Mouse (Mus musculus) right cerebral cortex, postnatal 10 days (tissue): ENCODE measurements around the gene Myrip.
"Not testable (repeated sequence)": the region's sequence is repeated elsewhere in the genome, so short reads cannot be mapped to it uniquely, and the experiment has no call there.

Experiments
- DNase-seq, 2 experiments: peaks; one replicate each; pipeline ENCODE4 v3.0.0; 2021; ENCODE audit warnings: low spot score in 2 of 2

Myrip gene

DNA sequence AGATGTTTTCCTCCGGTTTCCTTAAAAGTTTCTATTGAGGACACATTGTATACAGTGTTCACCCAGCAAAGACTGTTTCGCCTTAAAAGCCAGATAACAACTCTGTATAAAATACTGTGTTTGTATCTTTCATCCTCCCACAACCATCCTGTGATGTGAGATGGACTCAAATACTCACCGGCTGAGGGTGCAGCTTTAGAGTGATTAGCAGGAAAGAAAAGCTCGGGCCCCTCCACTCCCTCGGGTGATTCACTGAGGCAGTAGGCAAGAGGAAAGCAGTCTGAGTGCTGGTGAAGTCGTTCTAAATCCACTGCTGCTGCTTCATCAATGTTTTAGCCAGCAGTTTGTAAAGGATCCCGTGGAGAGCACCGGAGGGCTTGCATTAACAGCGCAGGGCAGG lies 93.9 kb downstream of the Myrip start:
- no peak for DNase-seq

DNA sequence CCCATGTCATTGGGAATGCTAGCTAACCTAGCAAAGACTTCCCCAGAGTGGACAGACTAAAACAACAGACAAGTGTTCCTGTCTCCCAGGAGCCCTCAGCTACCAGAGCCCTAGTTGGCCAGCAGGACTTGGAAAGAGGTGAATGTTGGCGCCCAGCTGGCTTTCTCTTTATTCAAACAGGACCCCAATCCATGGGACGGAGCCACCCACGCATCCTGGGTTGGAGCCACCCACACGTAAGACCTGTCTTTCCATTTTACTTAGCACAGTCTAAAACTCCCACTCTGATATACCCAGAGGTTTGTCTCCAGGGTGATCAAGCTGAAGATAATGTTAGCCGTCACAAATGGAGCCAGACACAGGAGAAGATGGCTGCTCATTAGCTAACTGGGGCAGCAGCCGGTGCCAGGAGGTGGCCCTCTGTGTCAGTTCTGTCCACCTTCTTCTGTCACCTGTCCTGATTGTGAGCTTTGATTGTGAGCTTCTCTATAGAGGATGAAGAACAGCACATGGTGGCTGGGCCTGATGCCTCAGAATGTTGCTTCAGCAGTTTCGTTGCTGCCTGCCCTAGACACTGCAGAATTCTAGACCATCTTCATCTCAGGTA lies 95.4 kb downstream of the Myrip start:
- DNase-seq = peak; percentile 73

DNA sequence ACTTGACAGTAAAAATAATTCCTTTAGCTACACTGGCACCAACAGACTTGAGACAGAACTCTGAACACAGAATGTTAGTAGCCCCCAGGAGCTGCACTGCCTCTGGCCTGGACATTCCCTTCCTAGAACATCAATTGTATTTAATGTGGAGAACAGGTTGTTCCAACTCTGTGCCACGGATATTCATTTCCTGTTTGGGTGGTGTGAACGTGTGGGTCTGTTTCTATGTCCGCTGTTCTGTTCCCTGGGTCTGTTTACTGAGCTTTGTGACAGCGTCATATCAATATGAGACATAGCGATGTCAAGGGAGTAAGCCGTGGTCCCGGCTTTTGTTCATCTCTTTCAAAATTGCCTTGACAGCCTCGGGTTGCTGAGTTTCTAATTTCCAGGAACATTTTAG lies 97.0 kb downstream of the Myrip start:
- DNase-seq = no peak

DNA sequence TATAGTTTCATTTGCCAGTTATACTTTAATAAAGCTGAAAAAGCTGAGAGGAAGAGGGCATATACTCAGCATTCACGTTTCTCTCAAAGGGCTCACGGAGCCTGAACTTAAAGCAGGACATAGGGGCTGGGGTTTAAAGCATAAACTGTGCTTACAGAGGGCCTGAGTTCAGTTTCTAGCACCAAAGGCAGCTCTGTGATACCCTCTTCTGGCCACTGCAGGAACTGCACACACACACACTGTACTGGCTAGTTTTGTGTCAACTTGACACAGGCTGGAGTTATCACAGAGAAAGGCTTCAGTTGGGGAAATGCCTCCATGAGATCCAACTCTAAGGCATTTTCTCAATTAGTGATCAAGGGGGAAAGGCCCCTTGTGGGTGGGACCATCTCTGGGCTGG lies 98.2 kb downstream of the Myrip start:
- DNase-seq = not testable (repeated sequence)

DNA sequence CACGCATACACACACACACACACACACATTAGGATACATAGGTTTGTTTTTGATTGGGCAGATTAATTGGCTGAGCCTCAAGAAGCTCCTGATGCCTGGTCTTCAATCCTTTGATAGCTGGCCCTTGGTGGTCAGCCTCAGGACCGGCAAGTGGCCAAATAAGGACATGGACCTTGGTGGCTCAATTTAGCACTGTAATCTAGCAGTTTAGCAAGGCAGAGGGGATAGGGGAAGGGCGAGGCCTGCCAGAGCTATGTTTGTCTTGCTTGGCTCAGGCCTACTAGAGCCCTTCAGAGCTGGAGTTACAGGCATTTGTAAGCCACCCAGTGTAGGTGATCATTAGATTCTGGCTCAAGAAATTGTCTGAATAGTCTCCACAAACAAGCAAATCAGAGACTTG lies 101.1 kb downstream of the Myrip start:
- no peak for DNase-seq

DNA sequence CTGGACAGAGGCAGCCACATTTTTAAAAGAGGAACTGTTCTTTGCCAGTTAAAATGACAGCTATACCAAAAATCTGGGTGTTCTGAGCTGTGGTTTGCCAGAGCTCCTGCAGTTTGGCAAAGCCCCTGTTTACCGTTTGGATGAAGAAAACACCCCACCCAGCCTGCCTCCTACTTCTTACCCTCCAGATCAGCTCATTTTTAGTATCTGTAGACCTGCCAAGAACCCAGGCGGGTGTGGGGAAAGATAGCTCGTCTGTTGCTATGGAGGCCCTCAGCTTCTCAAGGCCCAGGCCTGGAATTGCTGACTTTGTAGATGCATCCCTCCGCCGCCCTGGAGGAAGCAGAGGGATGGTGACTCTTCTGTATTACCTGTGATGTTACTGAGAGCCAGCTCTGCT lies 102.3 kb downstream of the Myrip start:
- DNase-seq = peak; percentile 79 to 83

DNA sequence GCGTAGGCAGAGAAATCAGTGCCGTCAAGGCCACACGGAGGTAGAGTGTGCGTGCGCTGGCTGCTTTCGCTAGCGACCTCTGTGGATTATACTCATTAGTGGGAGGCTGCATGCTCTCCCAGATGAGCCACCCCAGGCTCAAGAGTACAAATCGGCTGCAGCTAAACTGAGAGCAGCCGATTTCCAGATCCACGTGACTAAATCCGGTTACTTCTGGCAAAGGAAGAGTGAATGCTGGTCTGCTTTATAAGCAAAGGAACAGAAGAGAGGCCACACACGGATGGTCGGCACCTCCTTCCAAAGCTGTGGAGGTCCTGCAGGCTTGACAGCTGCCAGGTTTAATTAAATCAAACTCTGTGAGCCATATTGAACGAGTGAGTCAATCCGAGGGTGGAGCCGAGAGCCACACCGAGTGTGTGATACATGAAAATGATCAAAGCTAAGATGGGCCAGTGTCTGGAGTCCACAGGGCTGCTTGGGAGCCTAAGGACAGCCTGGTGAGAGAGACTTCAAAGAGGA lies 108.4 kb downstream of the Myrip start:
- no peak for DNase-seq

DNA sequence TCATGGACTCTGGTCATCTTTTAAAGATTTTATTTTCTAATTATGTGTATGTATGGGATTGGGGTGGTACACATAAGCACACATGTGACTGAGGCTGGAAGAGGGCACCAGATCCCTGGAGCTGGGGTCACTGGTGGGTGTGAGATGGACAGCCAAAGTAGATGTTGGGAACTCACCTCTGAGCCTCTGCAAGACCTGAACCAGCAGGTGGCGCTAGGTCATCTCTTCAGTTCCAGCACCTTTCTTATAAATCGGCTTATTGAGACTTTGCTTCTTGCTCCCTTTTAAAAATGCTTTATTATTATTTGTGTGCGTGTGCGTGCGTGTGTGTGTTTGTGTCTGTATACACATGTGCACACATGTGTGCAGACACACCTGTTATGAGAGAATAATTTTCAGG lies 109.1 kb downstream of the Myrip start:
- DNase-seq = peak in 1 of 2 experiments; percentile 75

DNA sequence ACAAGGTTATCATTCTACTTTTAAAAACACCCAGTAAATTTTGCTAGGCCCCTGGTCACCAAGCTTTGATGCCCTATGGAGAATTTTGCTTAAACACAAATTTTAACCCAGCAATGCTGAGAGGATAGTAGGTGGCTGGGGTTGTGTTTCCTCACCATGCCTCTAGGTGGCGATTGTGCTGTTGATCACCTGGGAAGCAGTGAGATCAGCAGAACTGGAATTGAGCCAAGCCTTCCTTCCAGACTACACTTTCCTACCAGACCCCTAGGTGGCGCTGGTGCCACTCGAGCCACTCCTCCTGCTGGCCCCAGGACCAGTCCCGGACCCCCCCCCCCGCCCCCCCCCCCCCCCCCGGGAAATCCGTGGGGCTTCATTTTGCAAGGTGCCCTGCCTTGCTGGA lies 114.2 kb downstream of the Myrip start:
- DNase-seq = peak; percentile 83 to 84

DNA sequence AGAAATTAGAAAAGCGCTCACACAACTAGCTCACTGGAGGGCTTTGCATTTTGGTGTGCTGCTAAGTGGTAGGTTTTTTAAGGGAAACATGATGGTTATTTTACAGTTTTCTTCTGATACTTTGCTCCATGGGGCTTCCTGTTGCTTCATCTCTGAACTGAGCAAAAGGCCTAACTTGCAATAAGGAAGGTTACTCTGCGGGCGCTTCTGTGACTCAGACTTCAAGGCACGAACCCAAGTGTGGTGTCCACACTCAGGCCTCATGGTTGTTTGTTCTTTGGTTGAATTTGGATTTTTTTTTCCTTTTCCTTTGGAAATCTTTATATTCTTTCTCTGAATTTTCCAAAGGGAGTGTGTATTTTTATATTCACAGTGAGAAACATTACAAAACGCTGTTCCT lies 114.8 kb downstream of the Myrip start:
- no peak for DNase-seq

DNA sequence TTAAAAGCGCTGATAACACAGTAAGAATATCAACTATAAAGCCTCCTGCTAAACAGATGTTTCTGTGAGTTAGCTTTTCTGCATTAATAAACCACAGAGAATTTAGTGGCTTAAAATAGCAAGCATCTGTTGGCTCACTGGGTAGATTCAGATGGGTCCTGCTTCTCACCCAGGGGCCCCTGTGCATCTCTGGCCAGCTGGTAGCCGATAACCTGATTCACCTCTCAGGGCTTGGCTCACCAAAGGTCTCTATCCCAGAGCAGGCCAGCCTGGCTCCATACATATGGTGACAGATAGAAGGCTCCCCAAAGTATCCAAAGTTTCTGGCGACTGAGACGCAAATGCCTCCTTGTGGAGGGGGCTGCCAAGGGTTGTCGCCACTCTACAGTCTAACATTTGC lies 115.4 kb downstream of the Myrip start:
- DNase-seq = no peak

DNA sequence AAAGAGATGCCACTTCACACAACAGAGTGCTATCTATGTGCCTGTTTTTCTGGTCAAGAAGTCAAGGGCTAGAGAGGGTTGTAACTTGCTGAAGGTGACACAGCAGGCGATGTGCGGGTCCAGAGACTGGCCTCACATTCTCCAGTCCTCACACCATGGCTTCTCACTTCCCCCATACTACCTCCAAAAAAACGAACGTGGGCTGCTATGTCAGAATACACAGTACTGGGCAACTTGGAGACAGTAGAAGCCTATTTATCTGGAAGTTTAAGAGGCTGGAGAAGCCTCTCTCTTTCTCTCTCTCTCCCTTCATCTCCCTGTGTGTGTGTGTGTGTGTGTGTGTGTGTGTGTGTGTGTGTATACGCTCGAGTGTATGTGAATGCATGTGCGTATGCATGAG lies 117.3 kb downstream of the Myrip start:
- DNase-seq = no peak

DNA sequence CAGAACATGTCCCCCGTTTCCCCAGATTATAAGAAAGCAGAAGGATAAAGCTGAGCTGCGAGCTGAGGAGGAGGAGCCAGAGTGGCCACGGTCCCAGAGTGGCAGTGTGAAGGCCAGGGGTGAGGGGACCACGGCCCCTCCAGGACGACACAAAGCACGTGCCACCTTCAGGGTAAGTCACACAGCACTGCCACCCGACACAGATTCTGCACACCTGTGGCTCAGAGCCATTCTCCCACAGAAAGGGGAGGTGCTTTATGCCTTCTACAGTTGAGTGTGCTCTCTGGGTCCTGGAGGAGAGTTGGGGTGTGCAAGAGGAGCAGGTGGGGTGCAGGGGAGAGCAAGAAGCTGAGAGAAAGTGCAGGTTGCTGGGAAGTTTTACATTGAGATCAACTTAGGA lies 123.3 kb downstream of the Myrip start:
- no peak for DNase-seq

DNA sequence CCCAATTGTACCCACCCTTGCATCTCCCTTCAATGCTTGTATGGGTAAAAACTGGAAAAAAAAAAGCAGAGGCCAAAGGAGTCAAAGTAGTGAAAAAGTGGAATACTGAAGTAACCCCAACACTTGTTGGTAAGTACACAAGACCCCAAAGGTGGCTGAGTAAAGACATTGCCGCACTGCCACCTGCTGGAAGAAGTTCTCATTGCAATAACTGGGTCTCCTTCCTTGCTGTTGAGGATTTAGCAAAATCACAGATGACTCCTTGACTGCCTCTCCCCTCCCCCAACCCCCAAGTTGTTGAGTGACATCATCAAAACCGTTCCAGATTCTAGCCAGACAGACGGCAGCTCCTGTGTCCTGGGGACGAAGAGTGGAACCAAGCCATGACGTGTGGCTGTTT lies 124.5 kb downstream of the Myrip start:
- peak; percentile 80 to 85 for DNase-seq

DNA sequence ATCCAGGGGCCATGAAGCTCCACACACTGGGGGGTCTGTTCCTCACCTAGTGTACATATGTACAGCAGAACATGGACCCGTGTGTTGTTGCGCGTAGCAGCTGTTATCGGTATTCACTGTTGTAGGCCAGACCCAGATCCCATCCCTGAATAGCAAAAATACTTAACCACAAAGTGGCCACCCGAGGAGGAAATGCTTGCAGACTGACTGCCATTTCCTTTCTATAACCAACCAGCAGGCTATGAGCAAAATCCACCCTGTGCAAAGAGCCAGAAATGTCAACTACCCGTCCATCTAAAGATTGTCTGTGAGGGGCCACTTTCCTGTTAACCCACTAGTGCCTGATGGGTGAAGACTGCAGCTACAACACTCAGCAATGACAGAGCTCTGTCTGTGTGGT lies 126.9 kb downstream of the Myrip start:
- no peak for DNase-seq

DNA sequence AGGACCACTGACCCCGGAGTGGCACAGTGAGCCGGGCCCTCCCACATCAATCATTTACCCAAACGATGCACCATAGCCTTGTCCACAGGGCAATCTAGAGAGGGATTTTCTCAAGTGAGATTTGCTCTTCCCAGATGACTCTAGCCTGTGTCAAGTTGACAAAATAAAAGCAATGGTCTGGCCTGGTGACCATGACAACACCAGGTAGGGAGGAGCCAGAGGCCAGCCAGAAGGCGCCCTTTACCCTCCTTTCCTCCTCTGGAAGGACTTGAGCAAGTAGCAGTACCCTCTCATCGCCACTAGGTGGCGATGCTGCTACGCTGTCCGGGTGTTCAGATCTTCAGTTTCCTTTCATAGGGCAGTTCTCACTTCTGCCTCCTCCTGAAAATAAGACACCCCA lies 132.4 kb downstream of the Myrip start:
- DNase-seq = peak; percentile 73 to 78

DNA sequence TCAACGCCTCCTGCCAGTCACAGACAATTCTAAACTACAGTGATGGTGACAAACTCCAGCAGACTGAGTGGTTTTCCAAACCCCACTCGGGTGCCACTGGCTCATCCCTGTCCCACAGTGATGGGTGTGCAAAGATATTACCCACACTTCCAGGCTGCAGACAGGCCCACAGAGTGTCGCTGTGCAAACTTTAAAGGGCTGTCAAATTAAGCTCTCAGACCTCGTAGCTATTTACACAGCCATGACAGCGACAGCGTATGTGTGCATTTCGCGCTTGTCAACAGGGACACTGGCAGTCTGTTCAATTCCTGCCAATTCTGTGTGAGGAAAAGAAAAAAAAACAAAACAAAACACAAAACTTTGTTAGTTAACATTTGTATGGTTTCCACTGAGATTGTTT lies 134.5 kb downstream of the Myrip start:
- no peak for DNase-seq

DNA sequence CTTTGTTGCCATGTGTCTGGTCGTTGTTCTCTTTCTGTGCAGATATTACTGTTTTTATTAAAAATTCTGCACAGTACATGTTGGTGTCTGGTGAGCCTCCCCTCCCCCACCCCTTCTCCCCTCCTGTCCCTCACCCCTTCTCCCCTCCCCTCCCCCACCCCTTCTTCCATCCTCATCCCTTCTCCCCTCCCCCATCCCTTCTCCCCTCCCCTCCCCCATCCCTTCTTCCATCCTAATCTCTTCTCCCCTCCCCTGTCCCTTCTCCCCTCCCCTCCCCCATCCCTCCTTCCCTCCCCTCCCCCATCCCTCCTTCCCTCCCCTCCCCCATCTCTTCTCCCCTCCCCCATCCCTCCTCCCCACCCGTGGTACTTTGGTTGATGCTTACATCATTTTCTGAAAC lies 135.5 kb downstream of the Myrip start:
- no peak for DNase-seq

DNA sequence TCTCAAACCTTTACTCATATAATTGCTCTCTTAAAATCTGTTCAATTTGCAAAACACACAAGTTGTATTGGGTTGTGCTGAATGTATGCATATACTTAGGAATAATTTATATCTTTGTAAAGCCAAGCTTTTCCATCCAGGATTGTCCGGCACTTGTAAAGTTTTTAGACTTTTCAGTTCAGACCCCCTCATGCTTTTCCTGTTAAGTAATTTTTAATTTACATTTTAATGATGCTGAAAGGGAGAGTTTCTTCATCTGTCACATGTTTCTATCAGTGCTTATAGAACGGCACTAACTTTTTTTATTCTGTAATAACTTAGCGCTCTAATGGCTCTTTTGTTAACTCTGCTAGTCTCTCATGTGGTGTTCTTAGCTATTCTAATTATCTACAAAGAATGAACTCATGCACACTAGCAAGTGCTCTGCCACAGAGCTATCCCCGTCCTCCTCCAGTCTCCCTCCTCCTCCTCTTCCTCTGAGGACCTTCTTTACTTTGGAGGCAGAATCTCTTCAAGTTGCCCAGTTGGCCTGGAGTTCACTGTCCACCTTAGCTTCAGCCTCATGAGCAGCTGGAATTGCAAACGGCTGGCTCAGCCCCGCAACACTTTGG lies 136.1 kb downstream of the Myrip start:
- no peak for DNase-seq

DNA sequence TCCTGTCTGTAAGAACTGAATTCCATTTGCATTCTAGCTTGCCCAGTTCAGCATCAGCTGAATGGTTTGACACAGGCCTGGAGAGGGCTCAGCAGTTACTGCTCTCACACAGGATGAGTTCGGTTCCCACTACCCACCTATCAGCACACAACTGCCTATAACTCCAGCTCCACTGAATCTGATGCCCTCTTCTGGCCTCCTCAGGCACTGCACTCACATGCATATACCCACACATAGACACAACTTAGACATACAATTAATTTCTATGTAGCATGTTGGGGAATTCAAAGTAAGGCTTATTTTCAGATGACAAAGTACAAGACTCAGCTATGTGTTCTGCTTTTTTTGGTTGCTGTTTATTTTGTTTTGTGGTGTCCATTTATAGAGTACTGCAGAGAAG lies 137.0 kb downstream of the Myrip start:
- no peak for DNase-seq

DNA sequence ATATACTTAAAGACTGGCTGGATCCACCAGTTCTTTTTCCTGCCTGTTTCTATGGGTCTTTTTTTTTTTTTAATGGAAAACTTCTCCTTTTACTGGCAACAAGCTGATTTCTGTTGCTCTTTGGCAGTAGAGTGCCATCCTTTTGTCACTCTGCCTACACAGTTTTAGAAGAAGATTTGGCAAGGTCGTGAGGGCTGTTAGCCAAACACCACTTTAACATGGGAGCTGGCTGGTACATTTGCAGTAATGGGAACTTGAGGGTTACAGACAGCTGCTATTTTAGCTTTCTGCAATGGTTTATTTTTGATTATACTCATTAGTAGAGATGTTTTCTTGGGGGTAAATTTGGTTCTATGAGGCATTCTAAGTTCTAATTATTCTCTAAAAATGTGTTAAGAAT lies 137.5 kb downstream of the Myrip start:
- peak in 1 of 2 experiments; percentile 53 for DNase-seq

DNA sequence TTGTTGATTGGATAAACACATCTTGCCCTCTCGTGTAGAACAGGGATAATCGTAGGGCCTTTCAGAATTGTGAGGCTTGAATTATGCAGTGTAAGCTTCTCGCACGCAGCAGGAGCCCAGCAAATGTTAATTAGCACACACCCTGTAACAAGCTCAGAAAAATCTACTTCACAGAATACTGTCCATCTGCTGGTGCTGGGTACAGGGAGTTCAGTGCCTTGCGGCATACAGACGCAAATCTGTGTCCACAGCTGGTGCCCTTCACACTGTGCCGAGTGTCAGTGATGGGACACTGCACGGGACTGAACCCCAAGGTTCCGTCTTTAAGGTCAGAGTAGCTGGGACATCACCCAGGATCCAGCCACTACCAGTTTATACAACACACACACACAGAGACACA lies 143.3 kb downstream of the Myrip start:
- DNase-seq = peak; percentile 42 to 67

DNA sequence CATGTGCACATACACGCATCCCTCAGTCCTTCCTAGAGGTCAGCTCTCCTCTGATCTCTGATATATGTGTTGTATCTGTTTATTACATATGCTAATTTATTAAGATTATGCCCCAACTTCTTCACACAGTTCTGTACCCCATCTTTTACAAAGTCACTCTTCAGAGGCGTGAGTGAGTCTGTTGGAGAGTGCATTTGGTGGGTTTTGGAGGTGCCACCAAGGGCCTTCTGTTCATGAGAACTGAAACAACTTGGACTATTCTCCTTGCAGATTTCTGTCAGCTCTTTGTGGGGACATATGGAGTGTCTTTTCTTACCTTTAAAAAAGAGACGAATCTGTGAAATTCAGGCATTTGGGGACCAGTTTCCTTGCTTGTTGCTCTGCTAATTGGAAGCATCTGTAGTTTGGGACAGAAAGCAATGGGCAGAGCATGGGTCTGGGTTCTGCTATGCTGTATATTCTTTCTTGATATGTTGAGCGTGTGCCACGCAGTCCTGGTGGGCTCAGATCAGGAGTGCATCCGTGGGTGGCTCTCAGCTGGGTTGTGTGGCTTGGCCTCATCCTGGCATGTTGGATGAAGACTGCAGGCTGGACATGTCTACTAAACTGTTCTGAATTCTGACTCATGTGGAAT lies 148.5 kb downstream of the Myrip start:
- DNase-seq = no peak
